Mouse (Mus musculus): ENCODE measurements around the gene Ptpn21. TPM values are rescaled to one million over a fixed set of nuclear protein-coding genes. Genes with fewer than 3 reads are reported as not detected.

Ptpn21 gene
- polyA plus RNA-seq, 1 experiment from 2014 or later = 6.4 TPM

DNA sequence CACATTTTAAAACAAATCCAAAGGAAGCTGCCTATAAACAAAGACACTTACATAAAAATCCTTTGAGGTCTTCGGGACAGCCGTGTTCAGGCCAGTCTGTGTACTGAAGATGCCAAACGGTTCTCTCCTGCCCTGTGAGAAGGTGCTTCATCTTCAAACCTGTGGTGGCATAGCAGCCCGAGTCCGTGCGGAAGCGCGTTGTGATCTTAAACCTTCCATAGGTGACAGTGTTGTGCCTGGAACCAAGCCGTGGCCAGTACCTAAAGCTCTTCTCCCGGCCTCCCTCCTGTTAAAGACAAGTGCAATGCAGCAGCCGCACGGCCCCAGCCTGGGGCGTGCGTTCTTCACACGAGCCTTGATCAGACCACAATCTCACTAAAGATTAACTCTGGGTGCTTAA, 57.3 kb downstream of the Ptpn21 start:
- peaks cover 51% of the 10 kb centered on the region for H3K36me3 ChIP-seq (ENCODE audit: poor library complexity, severe bottlenecking)
- no peaks in the 10 kb centered on the region for H3K27me3 ChIP-seq
- 93% methylated on average over 15 of the region's 15 CpGs for WGBS
- no peak for ATAC-seq
- no peaks in the 10 kb centered on the region for H3K9me3 ChIP-seq (replicated peaks)
- no peak overlapping the region for H3K9ac ChIP-seq
- H3K4me3 ChIP-seq = no peak overlapping the region
- no peak overlapping the region for H3K4me2 ChIP-seq
- H3K4me1 ChIP-seq = no peaks in the 10 kb centered on the region
- H3K27ac ChIP-seq = no peak overlapping the region

DNA sequence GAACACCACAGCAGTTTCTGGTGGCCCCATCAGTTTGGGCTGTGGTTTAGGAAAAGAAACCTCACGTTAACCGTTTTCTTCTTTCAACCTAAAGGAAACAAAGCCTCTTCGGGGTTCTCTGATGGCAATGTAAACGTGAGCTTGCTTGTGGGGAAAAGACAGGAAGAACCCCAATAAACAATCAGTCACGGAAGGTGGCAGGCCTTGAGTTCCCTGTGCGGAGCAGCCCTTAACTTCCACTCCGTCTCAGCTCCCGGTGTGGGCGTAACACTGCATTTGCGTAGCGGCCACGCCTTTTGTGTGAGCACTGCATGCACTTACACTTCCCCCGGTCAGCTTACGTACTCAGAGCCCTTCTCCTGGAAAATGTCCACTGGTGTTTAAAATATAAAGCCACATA, 59.9 kb downstream of the Ptpn21 start:
- WGBS = 70% methylated on average over 14 of the region's 14 CpGs
- Histone ChIP-seq H3K4me3 (no peak overlapping the region), H3K4me2 (no peak overlapping the region), H3K36me3 (ENCODE audit: poor library complexity, severe bottlenecking) (peaks cover 56% of the 10 kb centered on the region), H3K9me3 (replicated peaks) (no peaks in the 10 kb centered on the region), H3K4me1 (no peaks in the 10 kb centered on the region), H3K27me3 (no peaks in the 10 kb centered on the region), H3K9ac (no peak overlapping the region), H3K27ac (no peak overlapping the region)
- no peak for ATAC-seq

DNA sequence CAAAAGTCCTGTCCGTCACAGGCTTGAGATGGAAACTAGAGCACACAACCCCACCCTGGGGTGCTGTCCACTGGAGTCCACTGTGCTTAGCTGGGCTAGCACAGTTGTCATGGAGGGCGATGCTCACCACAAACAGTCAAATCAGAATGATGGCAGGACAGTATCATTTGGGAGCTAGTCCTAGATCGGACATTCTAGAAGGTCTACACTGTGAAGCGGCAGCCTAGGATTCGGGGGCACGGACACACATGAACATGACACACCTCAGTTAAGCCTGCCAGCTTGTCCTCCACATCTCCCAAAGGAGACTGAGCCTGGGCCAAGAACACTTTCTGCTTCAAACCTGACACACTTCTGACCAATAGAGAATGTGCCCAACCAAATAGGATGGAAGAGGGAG, 60.3 kb downstream of the Ptpn21 start:
- Histone ChIP-seq H3K4me1 (no peaks in the 10 kb centered on the region), H3K27ac (no peak overlapping the region), H3K36me3 (ENCODE audit: poor library complexity, severe bottlenecking) (peaks cover 51% of the 10 kb centered on the region), H3K9ac (no peak overlapping the region), H3K4me3 (no peak overlapping the region), H3K9me3 (replicated peaks) (no peaks in the 10 kb centered on the region), H3K27me3 (no peaks in the 10 kb centered on the region), H3K4me2 (no peak overlapping the region)
- no peak for ATAC-seq
- 97% methylated on average over 6 of the region's 6 CpGs for WGBS

DNA sequence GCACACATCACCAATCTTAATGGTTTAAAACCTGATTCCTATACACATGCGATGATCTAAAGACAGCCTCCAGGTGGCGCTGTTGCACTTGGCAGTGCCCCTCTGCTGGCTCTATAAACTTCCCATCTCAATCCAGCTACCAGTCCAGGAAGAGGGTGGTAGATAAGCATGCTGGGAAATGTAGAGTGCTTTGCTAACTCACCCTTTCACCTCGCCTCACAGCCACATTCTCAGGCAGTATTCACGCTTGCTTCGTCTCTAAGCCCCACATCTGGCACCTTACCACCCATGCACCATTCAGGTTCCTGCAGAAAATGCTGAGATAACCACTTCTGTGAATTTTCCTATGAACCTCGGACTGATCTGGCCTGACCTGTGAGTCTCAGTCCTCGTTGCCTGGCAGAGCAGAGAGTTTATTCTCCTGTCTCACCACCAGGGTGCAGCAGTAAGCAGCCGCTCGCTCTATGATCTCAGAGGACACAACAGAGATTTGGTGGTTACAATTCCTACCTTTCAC, 62.5 kb downstream of the Ptpn21 start:
- Histone ChIP-seq H3K4me2 (peak overlapping the region; percentile 37), H3K9ac (no peak overlapping the region), H3K4me1 (no peaks in the 10 kb centered on the region), H3K27me3 (no peaks in the 10 kb centered on the region), H3K27ac (no peak overlapping the region), H3K36me3 (ENCODE audit: poor library complexity, severe bottlenecking) (peaks cover 43% of the 10 kb centered on the region), H3K9me3 (replicated peaks) (no peaks in the 10 kb centered on the region), H3K4me3 (peak overlapping the region; percentile 5; the same call in 1 of the 2 replicates)
- 13% methylated on average over 9 of the region's 9 CpGs for WGBS
- peak; percentile 89 for ATAC-seq

DNA sequence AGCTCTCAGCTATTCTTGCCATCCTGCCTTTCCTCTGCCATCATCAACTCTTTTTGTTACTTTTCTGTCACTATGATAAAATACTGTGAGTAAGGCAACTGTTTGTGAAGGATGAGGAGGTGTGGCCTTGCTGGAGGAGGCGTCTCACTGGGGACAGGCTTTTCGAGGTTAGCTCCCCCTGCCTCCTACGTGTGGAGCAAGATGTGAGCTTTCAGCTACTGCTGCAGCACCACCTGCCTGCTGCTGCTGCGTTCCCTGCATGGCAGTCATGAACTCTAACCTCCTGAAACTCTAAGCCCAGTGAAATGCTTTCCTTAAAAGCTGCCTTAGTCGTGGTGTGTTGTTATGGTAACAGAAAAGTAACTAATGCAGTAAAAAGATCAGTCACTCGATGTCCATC, 63.3 kb downstream of the Ptpn21 start:
- Histone ChIP-seq H3K27me3 (no peaks in the 10 kb centered on the region), H3K9ac (no peak overlapping the region), H3K4me3 (no peak overlapping the region), H3K4me2 (no peak overlapping the region), H3K27ac (no peak overlapping the region), H3K4me1 (no peaks in the 10 kb centered on the region), H3K36me3 (ENCODE audit: poor library complexity, severe bottlenecking) (peaks cover 42% of the 10 kb centered on the region), H3K9me3 (replicated peaks) (no peaks in the 10 kb centered on the region)
- ATAC-seq = 0 out of 2 replicates have a peak, but pooled peaks have one; percentile 3
- WGBS = 63% methylated on average over 6 of the region's 6 CpGs

DNA sequence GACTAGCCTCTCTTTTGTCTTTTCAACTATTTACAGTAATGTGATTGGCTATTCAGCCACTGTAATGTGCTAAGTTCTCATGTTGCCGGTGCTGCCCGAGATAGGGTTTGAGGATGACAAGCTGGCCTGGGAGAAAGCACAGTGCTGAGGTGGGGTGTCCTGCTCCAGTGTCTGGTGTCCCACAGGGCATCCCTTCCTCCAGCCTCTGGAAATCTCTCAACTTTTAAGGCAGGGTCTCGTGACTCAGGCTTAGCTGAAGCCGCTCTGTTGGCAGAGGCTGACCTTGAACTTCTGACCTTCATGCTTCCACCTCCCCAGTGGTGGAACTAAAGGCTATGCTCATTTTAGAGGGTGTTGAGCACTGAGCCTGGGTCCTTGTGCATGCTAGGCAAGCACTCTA, 66.8 kb downstream of the Ptpn21 start:
- Histone ChIP-seq H3K36me3 (ENCODE audit: poor library complexity, severe bottlenecking) (peaks cover 30% of the 10 kb centered on the region), H3K27me3 (no peaks in the 10 kb centered on the region), H3K4me3 (no peak overlapping the region), H3K9ac (no peak overlapping the region), H3K9me3 (replicated peaks) (no peaks in the 10 kb centered on the region), H3K4me2 (no peak overlapping the region), H3K4me1 (no peaks in the 10 kb centered on the region; the same call in 1 of the 2 replicates), H3K27ac (no peak overlapping the region)
- WGBS = 96% methylated on average over 4 of the region's 4 CpGs
- no peak for ATAC-seq

DNA sequence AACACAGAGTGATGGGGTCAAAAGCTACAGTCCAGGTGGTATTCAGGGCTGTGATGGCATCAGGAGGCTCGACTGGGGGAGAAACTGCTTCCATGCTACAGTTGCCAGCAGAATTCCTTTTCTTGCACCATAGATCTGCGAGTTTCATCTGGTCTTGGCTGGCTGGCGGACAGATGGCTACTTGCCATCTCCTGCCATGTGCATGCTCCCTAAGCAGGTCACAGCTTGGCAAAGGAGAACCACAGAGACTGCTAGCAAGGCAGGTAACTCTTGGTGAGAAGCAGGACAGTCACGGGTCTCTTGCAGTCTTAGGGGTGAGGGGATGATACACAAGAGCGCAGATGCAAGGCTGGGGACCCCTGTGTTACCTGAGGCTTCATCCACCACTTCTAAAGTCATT, 67.3 kb downstream of the Ptpn21 start:
- Histone ChIP-seq H3K9me3 (replicated peaks) (no peaks in the 10 kb centered on the region), H3K36me3 (ENCODE audit: poor library complexity, severe bottlenecking) (peaks cover 34% of the 10 kb centered on the region), H3K4me2 (no peak overlapping the region), H3K4me3 (no peak overlapping the region), H3K9ac (no peak overlapping the region), H3K27ac (no peak overlapping the region), H3K4me1 (no peaks in the 10 kb centered on the region; the same call in 1 of the 2 replicates), H3K27me3 (no peaks in the 10 kb centered on the region)
- 87% methylated on average over 5 of the region's 5 CpGs for WGBS
- no peak for ATAC-seq

DNA sequence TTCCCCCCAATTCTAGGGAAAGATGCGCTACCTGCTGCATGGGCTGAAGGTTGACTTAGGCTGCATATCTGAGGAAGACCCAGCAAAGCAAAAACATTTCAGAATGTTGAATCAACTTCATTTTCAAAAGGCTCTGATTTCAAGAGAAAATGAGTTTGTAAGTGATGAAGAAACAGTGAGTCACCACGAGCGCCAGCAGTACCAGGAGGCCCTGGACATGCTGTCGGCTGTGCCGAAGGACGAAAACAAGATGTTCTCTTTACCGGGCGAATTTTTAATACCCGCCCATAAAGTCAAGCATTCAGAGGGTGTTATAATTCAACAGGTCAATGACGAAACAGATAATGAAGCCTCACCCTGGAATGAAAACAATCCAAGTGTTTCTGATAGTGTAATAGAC, 68.1 kb downstream of the Ptpn21 start:
- peaks cover 36% of the 10 kb centered on the region for H3K36me3 ChIP-seq (ENCODE audit: poor library complexity, severe bottlenecking)
- H3K4me1 ChIP-seq = no peaks in the 10 kb centered on the region; the same call in 1 of the 2 replicates
- no peak for ATAC-seq
- no peak overlapping the region for H3K9ac ChIP-seq
- no peak overlapping the region for H3K27ac ChIP-seq
- H3K4me3 ChIP-seq = no peak overlapping the region
- no peak overlapping the region for H3K4me2 ChIP-seq
- no peaks in the 10 kb centered on the region for H3K9me3 ChIP-seq (replicated peaks)
- WGBS = 95% methylated on average over 10 of the region's 10 CpGs
- H3K27me3 ChIP-seq = no peaks in the 10 kb centered on the region

DNA sequence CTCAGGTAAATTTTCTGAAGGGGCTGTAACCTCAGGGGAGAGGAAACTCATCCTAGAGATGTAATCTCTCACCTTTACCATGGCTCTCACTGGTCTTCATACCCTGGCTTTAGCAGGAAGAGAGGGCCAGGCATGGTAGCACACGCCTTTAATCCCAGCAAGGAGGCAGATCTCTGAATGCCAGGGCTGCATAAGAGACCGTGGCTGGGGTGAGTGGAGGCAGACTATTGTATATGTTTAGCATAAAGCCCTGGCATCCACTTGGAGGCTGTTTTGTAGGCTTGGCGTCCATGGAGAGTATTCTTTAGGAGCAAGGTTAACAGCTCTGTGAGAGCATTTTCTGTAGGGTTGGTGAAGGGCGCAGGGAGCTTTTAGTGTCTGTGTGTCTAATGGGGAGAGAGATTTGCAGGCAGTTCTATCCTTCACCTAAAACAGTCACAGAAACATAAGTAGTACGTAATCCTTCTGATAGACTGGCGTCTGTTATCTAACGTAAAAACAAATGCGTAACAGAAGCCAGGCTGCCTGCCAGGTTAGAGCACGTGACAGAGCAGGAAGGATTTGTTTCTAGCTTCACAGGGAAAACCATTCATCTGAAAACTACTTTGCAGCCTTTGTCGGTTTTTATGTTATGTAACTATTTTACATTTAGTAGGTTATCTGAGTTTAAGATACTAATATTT, 68.9 kb downstream of the Ptpn21 start:
- Histone ChIP-seq H3K27ac (peak overlapping the region; percentile 32; the same call in 1 of the 2 replicates), H3K36me3 (ENCODE audit: poor library complexity, severe bottlenecking) (peaks cover 31% of the 10 kb centered on the region), H3K9ac (no peak overlapping the region), H3K4me1 (no peaks in the 10 kb centered on the region; the same call in 1 of the 2 replicates), H3K4me2 (no peak overlapping the region), H3K27me3 (no peaks in the 10 kb centered on the region), H3K9me3 (replicated peaks) (no peaks in the 10 kb centered on the region), H3K4me3 (no peak overlapping the region)
- ATAC-seq = peak; percentile 48; the same call in 1 of the 2 replicates
- 74% methylated on average over 10 of the region's 10 CpGs for WGBS

DNA sequence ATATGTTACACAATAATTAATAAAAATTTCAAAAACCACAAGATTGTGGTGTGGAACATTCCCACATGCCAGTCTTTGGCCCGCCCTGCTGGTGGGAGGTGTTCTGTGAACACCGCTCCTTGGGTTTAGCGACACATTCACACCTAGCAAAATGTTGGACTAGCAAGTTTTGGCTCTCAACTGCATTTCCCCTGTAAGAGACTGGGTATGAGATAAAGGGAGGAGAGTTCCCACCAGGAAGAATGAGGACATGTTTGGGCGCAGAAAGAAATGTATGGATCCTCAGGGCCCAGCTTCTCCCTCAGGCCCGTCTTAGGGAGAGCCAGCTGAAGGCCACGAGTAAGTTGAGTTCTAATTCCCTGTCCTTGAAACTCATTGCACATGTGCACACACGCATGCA, 74.6 kb downstream of the Ptpn21 start:
- no peak overlapping the region for H3K27ac ChIP-seq
- no peaks in the 10 kb centered on the region for H3K27me3 ChIP-seq
- H3K4me2 ChIP-seq = no peak overlapping the region
- no peak for ATAC-seq
- no peak overlapping the region for H3K4me3 ChIP-seq
- no peaks in the 10 kb centered on the region for H3K4me1 ChIP-seq
- WGBS = 94% methylated on average over 7 of the region's 7 CpGs
- H3K9ac ChIP-seq = no peak overlapping the region
- peaks cover 40% of the 10 kb centered on the region for H3K36me3 ChIP-seq (ENCODE audit: poor library complexity, severe bottlenecking)
- H3K9me3 ChIP-seq (replicated peaks) = no peaks in the 10 kb centered on the region

DNA sequence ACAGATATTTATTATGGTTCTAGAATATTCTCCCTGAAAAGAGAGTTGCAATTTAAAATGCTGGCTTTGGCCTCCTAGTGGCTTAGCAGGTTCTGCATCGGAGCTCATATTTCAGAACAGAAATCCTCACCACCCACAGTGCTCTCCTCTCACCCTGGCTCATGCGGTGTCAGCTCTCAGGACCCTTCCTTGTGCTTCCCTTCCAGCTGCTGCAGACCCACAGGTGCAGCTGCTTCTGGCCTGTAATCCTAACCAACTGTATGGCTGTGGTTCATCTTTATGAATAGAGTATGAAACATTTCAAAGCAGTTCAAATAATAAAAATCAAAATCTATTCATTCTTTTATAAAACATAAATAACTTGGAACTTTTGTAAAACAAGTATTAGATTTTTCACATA, 80.3 kb downstream of the Ptpn21 start:
- Histone ChIP-seq H3K4me3 (no peak overlapping the region), H3K27ac (no peak overlapping the region), H3K36me3 (ENCODE audit: poor library complexity, severe bottlenecking) (peaks cover 28% of the 10 kb centered on the region), H3K27me3 (no peaks in the 10 kb centered on the region), H3K4me2 (no peak overlapping the region), H3K9me3 (replicated peaks) (no peaks in the 10 kb centered on the region), H3K9ac (no peak overlapping the region), H3K4me1 (no peaks in the 10 kb centered on the region)
- ATAC-seq = no peak
- 78% methylated on average over 2 of the region's 2 CpGs for WGBS

DNA sequence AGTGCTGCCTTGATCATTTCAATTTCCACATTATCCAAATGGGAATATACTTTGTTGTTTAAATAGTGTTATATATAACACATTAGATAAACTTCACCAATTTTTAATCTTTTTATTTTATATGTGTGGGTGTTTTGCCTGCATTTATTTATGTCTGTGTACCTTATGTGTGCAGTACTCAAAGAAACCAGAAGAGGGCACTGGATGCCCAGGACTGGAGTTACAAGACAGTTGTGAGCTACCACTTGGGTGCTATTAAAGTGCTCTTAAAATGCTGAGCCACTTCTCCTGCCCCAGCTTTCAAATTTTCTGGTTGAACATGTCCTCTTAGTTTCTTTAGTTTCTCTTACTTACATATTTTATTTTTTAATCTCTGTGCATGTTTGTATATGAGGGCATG, 92.4 kb downstream of the Ptpn21 start:
- Histone ChIP-seq H3K9me3 (replicated peaks) (no peaks in the 10 kb centered on the region), H3K4me1 (no peaks in the 10 kb centered on the region), H3K4me3 (no peak overlapping the region), H3K4me2 (no peak overlapping the region), H3K36me3 (ENCODE audit: poor library complexity, severe bottlenecking) (peaks cover 15% of the 10 kb centered on the region), H3K27me3 (no peaks in the 10 kb centered on the region), H3K27ac (no peak overlapping the region), H3K9ac (no peak overlapping the region)
- no peak for ATAC-seq

Measured in forebrain, embryonic 13.5 days (tissue).